Mouse (Mus musculus) megakaryocyte progenitor cell, adult 5-6 weeks (primary cell): ENCODE measurements at regions not wholly inside any gene's neighbourhood (a gene's known extent, or its start where the extent isn't known, plus 50 kb on each side); places are given as distances from the start of the nearest gene placed in this dataset.
A peak's percentile ranks its signal among the peaks of the same experiment; 100 is the strongest.

ENCODE experiments used
- ATAC-seq: replicated peaks from 2 replicates; pipeline ENCODE4 v1.8.0; 2016; ENCODE audit warnings: mild to moderate bottlenecking, moderate TSS enrichment, inconsistent platforms; ENCODE audit not compliant: poor library complexity

- no peak for ATAC-seq
Observed at GRCm38 (mm10) chr10:45009676-45010075, 57.3 kb upstream of the Prep start.

GRCm38 (mm10) chr10:45009235-45009634, 57.8 kb upstream of the Prep start:
- ATAC-seq: no peak

DNA sequence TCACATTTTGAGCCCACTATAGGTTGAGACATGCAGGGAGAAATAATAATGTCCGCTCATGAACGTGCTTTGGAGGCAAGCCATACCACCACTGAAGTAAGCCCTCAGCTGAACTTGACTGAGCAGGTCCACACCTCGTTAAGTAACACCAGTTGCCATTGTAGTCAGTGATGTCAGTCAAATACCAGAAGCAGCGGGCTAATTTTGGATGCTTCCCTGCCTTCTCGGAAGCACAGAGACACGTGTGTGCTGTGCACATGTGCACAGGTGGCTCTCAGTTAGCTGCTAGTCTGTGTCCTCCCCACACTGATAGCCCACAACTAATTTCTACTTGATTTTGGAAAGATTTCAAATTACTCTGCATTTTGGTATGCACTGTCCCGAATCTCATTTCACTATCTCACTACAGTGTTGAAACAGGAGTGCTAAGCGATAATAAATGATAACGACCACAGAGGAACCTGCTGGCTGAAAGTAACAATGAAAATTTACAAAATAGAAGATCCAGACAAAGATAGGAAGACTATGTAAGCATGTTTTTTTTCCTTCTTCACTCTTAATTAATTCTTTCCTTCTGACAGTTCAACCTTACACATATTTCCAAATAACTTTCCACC, 62.9 kb upstream of the Prep start:
- 0 out of 2 replicates have a peak, but pooled peaks have one; percentile 2 for ATAC-seq

GRCm38 (mm10) chr10:45003344-45003681, 63.7 kb upstream of the Prep start:
- 0 out of 2 replicates have a peak, but pooled peaks have one; percentile 10 for ATAC-seq

- ATAC-seq: 0 out of 2 replicates have a peak, but pooled peaks have one; percentile 16
Observed at GRCm38 (mm10) chr10:45002637-45003343, 64.2 kb upstream of the Prep start.

GRCm38 (mm10) chr10:45000873-45001859, 65.8 kb upstream of the Prep start:
- ATAC-seq: peak; percentile 68

- ATAC-seq: no peak
Observed at GRCm38 (mm10) chr10:45000027-45000840, 66.8 kb upstream of the Prep start.

DNA sequence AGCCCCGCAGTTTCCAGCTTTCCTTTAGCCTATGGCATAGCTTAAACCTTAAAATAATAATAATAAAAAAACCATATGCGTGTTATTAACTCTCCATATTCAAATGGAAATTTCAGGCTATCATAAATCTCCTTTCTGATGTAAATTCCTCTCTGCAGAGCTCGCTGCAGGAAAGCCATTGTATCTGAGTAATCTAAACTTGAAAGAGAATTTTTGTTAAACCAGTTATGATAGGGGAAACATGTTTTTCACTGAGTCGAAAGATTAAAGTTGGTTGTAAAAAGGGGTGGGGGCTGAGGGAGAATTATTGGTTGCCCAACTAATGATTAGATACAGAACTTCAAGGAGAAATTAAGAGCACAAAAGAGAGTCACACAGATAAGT, 69.1 kb upstream of the Prep start:
- ATAC-seq: no peak

- no peak for ATAC-seq
Observed at GRCm38 (mm10) chr10:44997184-44997905, 69.7 kb upstream of the Prep start.

DNA sequence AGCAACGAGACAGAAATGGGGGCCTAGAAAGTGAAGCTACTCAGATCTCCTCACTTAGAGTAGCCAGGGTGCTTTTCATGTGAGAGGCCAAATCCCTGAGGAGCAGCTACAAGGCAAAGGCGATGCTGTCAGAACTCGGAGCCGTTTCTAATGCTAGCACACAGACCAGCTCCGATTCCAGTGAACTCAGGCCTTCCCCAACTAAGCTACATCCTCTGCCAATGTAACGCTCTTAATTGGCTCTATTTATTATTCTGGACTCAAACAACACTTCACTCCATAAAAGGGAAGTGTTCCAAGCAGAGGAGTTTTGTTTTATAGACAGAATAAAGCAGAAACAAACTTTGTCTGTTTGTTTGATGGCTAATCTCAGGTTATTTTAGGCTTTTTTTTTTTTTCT, 71.2 kb upstream of the Prep start:
- no peak for ATAC-seq

GRCm38 (mm10) chr10:44994385-44995281, 72.4 kb upstream of the Prep start:
- ATAC-seq: no peak

DNA sequence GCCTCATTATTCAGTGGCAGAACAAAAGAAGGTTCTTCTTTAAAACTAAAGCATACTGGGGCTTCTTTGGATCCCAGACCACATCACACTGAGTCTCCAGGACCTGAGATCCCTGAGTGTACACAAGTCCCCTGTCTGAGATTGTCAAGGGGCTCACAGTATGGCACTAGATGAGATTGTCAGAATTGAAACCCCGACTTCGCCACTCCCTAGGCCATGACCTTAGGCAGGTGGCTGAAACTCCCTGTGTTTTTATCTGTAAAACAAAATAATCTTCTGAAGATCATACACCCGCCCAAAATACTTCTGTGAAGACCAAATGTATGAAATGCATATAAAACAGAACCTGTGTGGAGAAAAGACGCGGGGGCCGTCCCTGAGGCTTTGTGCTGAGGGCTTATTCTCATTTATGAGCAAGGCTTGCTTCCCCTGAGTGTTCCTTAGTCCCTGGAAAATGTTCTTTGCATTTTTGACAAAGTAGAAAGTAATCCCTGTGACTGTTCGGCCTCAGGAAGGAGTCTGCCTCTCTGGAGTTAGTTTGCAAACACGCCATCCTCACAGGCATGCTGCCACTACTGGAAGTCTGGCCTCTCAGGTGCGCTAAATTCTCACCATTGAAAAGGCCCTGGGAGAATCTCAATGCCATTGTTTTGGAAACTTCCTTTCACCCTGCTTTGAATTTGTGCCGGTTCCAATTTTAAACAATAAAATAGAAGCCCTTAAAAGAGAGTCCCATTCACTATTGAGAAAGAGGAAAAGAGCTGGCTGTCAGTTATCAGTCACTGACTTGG, 73.3 kb upstream of the Prep start:
- no peak for ATAC-seq

DNA sequence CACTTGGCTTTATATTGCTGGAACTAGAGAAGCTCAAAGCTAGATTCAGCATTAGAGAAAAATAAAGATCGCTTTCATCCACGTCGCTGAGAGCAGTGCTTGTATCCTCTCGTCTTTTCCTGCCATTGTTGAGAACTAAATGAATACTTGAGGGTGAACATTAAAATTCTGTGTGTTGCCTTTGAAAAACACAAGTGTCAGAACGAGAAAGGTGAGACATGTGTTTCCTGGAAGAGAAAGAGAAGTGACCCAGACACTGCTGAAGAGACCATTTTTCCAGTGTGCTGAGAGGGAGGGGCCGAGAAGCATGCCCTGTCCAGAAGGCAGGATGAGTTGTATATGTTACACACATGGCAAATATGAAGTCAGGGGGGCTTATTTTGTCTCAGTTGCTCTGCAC, 77.5 kb upstream of the Prep start:
- no peak for ATAC-seq

- no peak for ATAC-seq
Observed at GRCm38 (mm10) chr10:44988756-44989155, 78.2 kb upstream of the Prep start.

GRCm38 (mm10) chr10:44987615-44988014, 79.4 kb upstream of the Prep start:
- ATAC-seq: no peak

- no peak for ATAC-seq
Observed at GRCm38 (mm10) chr10:44981913-44982312, 85.1 kb upstream of the Prep start.

GRCm38 (mm10) chr10:44976815-44977214, 90.2 kb upstream of the Prep start:
- ATAC-seq: no peak

DNA sequence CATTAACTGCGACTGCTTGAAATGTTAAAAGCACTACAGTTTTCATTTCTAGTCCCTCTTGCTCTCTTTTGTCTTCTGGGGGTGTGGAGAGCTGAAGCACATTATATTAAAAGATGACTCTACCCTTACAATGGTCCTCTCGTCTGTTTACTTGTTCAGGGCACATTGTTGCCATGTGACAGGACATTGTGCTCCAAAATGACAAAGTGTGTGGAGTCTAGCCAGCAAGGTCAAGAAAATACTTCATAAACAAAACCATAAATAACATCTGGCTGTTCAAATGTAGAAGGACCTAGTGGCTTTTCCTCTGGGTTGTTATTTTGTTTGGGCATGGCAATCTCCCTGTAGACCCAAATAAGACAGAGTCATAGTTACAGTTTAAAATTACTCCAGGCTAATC, 95.1 kb upstream of the Prep start:
- ATAC-seq: no peak
